Mouse (Mus musculus) CD4-positive naive resting alpha-beta T cell, adult 57 days (primary cell): ENCODE data around the gene Gas2l2. TPM values are rescaled to one million over a fixed set of nuclear protein-coding genes. Genes with fewer than 3 reads are reported as not detected.

ENCODE experiments used
- total RNA-seq: library from RNA; stranded (reverse); gene quantifications from one replicate; pipeline ENCODE4 v1.2.4, GENCODE M21; 2023

Gene Gas2l2
- not detected for total RNA-seq

DNA sequence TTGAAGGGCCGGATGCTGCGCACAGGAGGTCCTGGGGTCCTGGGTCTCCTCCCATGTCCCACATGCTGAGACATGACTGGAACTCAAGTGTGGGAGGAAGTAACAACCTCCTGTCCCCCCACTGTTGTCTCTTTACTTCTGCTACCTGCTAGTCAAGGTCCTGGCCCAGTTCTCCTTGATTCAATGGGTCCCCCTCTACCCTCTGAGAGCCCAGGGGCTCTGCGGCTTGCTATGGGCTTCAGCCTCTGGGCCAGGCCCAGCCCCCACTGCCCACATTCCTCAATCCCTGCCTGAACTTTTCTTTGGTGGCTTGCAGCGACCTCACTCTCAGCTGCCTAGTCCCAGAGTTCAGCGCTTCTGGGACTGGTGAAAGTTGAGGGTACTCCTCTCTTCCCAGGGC, at the start of gene Gas2l2:
Gene Gas2l2, minus strand, starts transcription at position 101 of the 400 bp plus-strand sequence.

DNA sequence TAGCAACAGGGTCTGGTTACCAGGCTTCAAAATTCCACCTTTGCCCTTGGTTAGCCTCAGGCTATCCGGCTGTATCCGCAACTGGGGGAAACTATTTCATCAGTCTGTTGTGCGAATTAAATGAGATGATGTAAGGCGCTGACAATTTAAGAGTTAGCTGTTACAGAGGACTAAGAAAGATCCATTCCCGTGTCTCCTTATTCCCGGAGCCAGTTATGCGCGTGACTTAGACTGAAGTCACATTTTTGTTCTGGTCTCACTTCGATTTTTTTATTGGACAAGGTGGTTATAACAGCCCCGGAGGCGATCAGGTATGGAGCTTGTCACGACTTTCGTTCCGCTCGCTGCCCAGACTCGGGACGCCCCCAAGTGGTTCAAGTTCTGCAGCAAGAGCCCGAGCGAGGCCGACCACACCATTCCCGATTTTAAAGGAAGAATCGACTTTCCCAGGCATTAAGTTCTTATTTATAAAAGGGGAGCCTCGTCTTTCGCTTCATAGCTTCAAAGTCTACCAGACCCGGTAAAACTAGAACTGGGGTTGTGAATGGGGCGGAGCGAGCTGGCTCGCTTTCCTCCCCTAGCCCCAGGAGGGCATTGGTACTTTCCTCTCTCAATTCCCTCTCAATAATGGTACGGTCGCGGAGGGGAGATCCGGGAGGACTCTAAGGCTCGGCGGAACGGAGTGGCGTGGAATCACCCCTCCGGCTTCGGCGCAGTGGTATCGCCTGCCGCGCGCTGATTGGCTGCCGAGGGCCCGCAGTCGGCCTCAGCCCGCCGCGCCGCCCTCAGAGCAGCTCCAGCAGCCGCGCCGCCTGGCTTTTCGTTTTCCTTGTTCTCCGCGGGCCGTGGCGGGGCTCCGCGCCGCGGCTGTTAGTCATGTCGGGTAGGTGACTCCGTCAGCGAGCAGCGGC, 43.3 kb upstream of the Gas2l2 start, which contains the start of gene Taf15:
Gene Taf15, plus strand, starts transcription at position 763 of the 911 bp plus-strand sequence.

DNA sequence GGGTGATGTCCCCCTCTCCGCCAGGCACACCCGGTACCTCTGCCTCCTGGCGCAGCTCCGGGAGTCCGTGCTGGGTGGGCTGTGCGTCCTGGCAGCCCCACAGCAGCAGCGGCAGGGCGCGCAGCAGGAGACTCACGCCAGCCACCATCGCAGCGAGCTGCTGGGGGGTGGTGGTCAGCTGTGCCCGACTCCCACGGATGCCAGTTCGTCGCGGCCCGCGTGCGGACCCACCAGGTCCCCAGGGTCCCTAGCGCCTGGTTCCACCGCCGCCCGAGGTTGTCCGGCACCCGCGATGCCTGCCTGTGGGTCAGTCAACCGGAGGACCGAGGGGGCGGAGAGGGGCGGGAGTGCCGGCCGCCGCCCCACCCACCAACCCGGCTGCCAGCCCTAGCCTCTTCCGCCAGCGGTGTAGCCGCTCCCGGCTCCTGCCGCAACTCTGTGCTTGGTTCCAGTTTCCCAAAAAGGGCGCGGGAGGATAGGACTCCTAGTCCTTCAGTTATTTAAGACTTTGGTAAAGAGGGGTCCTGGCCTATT, 33.5 kb upstream of the Gas2l2 start, which contains the start of gene Mmp28:
Gene Mmp28, minus strand, starts transcription at position 361 of the 534 bp plus-strand sequence.

DNA sequence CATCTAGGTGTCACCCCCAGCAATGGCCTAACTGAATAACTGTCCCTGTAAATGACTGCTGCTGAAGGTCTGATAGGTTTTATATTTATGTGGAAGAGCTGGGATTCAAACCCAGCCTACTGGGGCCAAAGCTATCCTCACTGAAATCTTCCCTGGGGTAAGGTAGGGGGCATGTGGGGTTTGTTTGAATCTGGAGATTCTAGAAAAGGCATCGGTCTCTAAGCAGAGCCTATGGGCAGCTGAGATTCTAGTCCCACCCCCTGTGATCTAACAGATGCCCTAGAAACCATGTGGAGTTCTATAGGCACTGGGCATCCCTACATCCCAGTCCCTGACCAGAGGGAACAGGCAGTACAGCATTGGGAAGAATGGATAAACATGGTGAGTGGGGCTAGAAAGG, 8.1 kb upstream of the Gas2l2 start, which contains the start of gene 1700020L24Rik:
Gene 1700020L24Rik, plus strand, starts transcription at position 301 of the 400 bp plus-strand sequence.

DNA sequence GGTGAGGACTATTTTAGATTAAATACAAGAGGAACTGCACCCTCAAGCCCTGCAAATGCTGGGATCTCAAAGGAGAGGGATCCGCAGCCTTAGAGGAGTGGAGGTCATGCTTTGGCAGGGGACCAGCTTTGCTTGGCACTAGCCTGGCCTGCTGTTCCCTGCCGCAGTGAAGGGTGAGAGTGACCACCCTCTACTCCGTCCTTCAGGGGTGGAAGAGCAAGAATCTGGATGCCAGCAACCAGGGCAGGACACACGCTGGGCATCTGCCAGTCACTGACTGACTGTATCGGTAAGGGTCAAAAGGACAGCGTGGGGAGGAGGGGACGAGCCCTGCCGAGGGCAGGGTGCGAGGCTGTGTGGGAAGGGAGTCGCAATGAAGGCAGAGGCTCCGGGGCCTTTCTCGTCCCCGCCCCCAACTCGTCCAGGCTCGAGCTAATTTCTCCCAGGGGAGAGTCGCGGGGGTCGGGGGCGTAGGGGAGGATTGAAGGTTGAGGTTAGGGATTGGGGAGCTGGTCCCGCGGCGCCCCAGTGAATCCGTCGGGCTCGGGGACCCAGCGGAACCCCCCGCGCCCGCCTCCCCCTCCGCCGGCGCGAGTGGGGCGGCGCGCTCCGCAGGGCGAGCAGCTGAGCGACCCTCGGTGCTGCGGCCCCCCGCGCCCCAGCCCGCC, 20.0 kb downstream of the Gas2l2 start, which contains the start of gene Rasl10b:
Gene Rasl10b, plus strand, starts transcription at position 51 of the 668 bp plus-strand sequence.

Other genes starting within 250 kb of the Gas2l2 start
- 7.7 TPM for gene Slfn3, start 238.1 kb downstream of the Gas2l2 start, total RNA-seq
- gene Slfn14, start 142.7 kb downstream of the Gas2l2 start, total RNA-seq = not detected
- 86.8 TPM for gene Ap2b1, start 130.4 kb downstream of the Gas2l2 start, total RNA-seq
- gene Pex12, start 126.9 kb downstream of the Gas2l2 start, total RNA-seq = 13.8 TPM
- 0.89 TPM for gene Rasl10b, start 20.3 kb downstream of the Gas2l2 start, total RNA-seq
- 1.1 TPM for gene 1700020L24Rik, start 8.2 kb upstream of the Gas2l2 start, total RNA-seq
- not detected for gene Mmp28, start 33.6 kb upstream of the Gas2l2 start, total RNA-seq
- 139 TPM for gene Taf15, start 43.6 kb upstream of the Gas2l2 start, total RNA-seq
- 0.62 TPM for gene Heatr9, start 92.7 kb upstream of the Gas2l2 start, total RNA-seq
- gene Ccl5, start 101.1 kb upstream of the Gas2l2 start, total RNA-seq = 55.9 TPM
- not detected for gene Ccl9, start 149.2 kb upstream of the Gas2l2 start, total RNA-seq
- 7.0 TPM for gene Ccl6, start 163.6 kb upstream of the Gas2l2 start, total RNA-seq
- gene Rpl9-ps1, start 216.2 kb upstream of the Gas2l2 start, total RNA-seq = not detected
- gene Ccl3, start 219.9 kb upstream of the Gas2l2 start, total RNA-seq = 6.0 TPM
- 9.0 TPM for gene Ccl4, start 233.1 kb upstream of the Gas2l2 start, total RNA-seq